Mouse (Mus musculus): Measurements from ENCODE around the gene Robo2. TPM values are rescaled to one million over a fixed set of nuclear protein-coding genes. Genes with fewer than 3 reads are reported as not detected.
"Not testable (repeated sequence)": the region's sequence is repeated elsewhere in the genome, so short reads cannot be mapped to it uniquely, and the experiment has no call there.

Gene Robo2
- total RNA-seq, 2 experiments from 2014 or later = 101 to 105 TPM

- DNase-seq = no peak
These were observed 210.9 kb downstream of the Robo2 start for GRCm38 (mm10) chr16:74200705-74201104.

- DNase-seq = no peak
These were observed 211.5 kb downstream of the Robo2 start for GRCm38 (mm10) chr16:74200024-74200703.

GRCm38 (mm10) chr16:74192979-74193554, 218.6 kb downstream of the Robo2 start:
- DNase-seq = no peak

- no peak for DNase-seq
These were observed 220.0 kb downstream of the Robo2 start for GRCm38 (mm10) chr16:74191621-74192020.

- no peak for DNase-seq
These were observed 229.0 kb downstream of the Robo2 start for GRCm38 (mm10) chr16:74182509-74183113.

GRCm38 (mm10) chr16:74172673-74173072, 239.0 kb downstream of the Robo2 start:
- DNase-seq = no peak

- no peak for DNase-seq
These were observed 242.0 kb downstream of the Robo2 start for GRCm38 (mm10) chr16:74169642-74170041.

- DNase-seq = no peak
These were observed 242.5 kb downstream of the Robo2 start for GRCm38 (mm10) chr16:74169121-74169520.

GRCm38 (mm10) chr16:74167832-74168231, 243.8 kb downstream of the Robo2 start:
- DNase-seq = no peak

- no peak for DNase-seq
These were observed 249.6 kb downstream of the Robo2 start for GRCm38 (mm10) chr16:74162041-74162440.

GRCm38 (mm10) chr16:74159189-74159588, 252.4 kb downstream of the Robo2 start:
- no peak for DNase-seq

GRCm38 (mm10) chr16:74136181-74136580, 275.4 kb downstream of the Robo2 start:
- no peak for DNase-seq

- no peak for DNase-seq
These were observed 278.8 kb downstream of the Robo2 start for GRCm38 (mm10) chr16:74132833-74133232.

GRCm38 (mm10) chr16:74131370-74131769, 280.3 kb downstream of the Robo2 start:
- DNase-seq = no peak

- no peak for DNase-seq
These were observed 283.1 kb downstream of the Robo2 start for GRCm38 (mm10) chr16:74128443-74128983.

- DNase-seq = no peak
These were observed 298.5 kb downstream of the Robo2 start for GRCm38 (mm10) chr16:74113155-74113554.

- DNase-seq = no peak
These were observed 300.5 kb downstream of the Robo2 start for GRCm38 (mm10) chr16:74111101-74111500.

GRCm38 (mm10) chr16:74104449-74104848, 307.2 kb downstream of the Robo2 start:
- not testable (repeated sequence) for DNase-seq

GRCm38 (mm10) chr16:74092997-74093801, 318.4 kb downstream of the Robo2 start:
- no peak for DNase-seq

- peak; percentile 73 to 78 for DNase-seq
These were observed 321.7 kb downstream of the Robo2 start for GRCm38 (mm10) chr16:74089951-74090350.

GRCm38 (mm10) chr16:74084188-74084587, 327.4 kb downstream of the Robo2 start:
- DNase-seq = no peak

GRCm38 (mm10) chr16:74072671-74073070, 339.0 kb downstream of the Robo2 start:
- DNase-seq = no peak

GRCm38 (mm10) chr16:74070628-74071027, 341.0 kb downstream of the Robo2 start:
- no peak for DNase-seq
